Mouse (Mus musculus) forebrain, postnatal 0 days (tissue): Measurements from ENCODE around the gene Patz1. TPM values are rescaled to one million over a fixed set of nuclear protein-coding genes. Genes with fewer than 3 reads are reported as not detected.

Experiments used
- ATAC-seq: fragments of 200-750 bp; cut with Nextera tagmentation; 2 replicates; pipeline ENCODE4 v1.8.0; 2017; ENCODE audit warnings: mild to moderate bottlenecking, moderate library complexity
- DNase-seq: peaks from one replicate; pipeline ENCODE4 v3.0.0-alpha.2; 2015
- H3K27ac ChIP-seq: fragments of 300-500 bp; sonication (generic); 2 replicates; pipeline ENCODE4 v1.5.1; 2014; ENCODE audit warnings: low read depth, mild to moderate bottlenecking, antibody characterized with exemption, low read length, moderate library complexity, mixed read lengths
- H3K27me3 ChIP-seq: fragments of 300-500 bp; sonication (generic); 2 replicates; pipeline ENCODE4 v1.6.1; 2014; ENCODE audit warnings: mild to moderate bottlenecking, low read length, mixed read lengths; ENCODE audit not compliant: insufficient read depth
- H3K36me3 ChIP-seq: fragments of 300-500 bp; sonication (generic); 2 replicates; pipeline ENCODE4 v1.6.1; 2014; ENCODE audit warnings: mild to moderate bottlenecking, moderate library complexity; ENCODE audit not compliant: insufficient read depth
- H3K4me1 ChIP-seq: fragments of 300-500 bp; sonication (generic); 2 replicates; pipeline ENCODE4 v1.6.1; 2014; ENCODE audit warnings: antibody characterized with exemption; ENCODE audit not compliant: insufficient read depth
- H3K4me2 ChIP-seq: fragments of 300-500 bp; sonication (generic); 2 replicates; pipeline ENCODE4 v1.6.1; 2014; ENCODE audit warnings: low read depth, mild to moderate bottlenecking, moderate library complexity
- H3K4me3 ChIP-seq: fragments of 300-500 bp; sonication (generic); 2 replicates; pipeline ENCODE4 v1.5.1; 2014; ENCODE audit warnings: low read depth, low read length, mixed read lengths
- H3K9ac ChIP-seq: fragments of 300-500 bp; sonication (generic); 2 replicates; pipeline ENCODE4 v1.6.1; 2014; ENCODE audit warnings: mild to moderate bottlenecking
- H3K9me3 ChIP-seq: fragments of 300-500 bp; sonication (generic); 2 replicates; pipeline ENCODE4 v1.6.1; 2016; ENCODE audit warnings: low read length
- CTCF ChIP-seq: sonication (generic); IDR thresholded peaks from 2 replicates; pipeline ENCODE4 v1.5.1; 2016; ENCODE audit warnings: antibody characterized with exemption, control low read depth, low read depth
- WGBS: fragments of 180-500 bp; shearing (Covaris S2); extraction: QIAGEN DNeasy Blood & Tissue Kit; methylation state at CpG from one replicate; pipeline ENCODE4 v1.1.7; 2014; 5-methylcytosine and 5-hydroxymethylcytosine counted together
- polyA plus RNA-seq: library from polyadenylated mRNA; unstranded; fragments of >200 nt; fragmentation: Nextera tagmentation; extraction: Ambion mirVana; gene quantifications from 2 replicates; pipeline ENCODE4 v1.2.1, GENCODE M21; 2015
- total RNA-seq: library from RNA; depleted of rRNA; stranded (reverse); fragments of >200 nt; gene quantifications from 2 replicates; pipeline ENCODE4 v1.2.3, GENCODE M21; 2014

The Patz1 gene
- total and polyA plus RNA-seq, 2 experiments from 2014 or later = 43.0 to 70.7 TPM

GRCm38 (mm10) chr11:3285940-3286339, 2.7 kb upstream of the Patz1 start:
- Histone ChIP-seq H3K9me3 (no peaks in the 10 kb centered on the region), H3K27me3 (no peaks in the 10 kb centered on the region), H3K4me3 (no peak overlapping the region), H3K36me3 (no peaks in the 10 kb centered on the region), H3K27ac (no peak overlapping the region), H3K4me2 (no peak overlapping the region), H3K9ac (no peak overlapping the region), H3K4me1 (no peaks in the 10 kb centered on the region)
- TF ChIP-seq CTCF = no peak
- 84% methylated on average over 3 of the region's 3 CpGs for WGBS
- ATAC-seq (no peak), DNase-seq (no peak)

DNA sequence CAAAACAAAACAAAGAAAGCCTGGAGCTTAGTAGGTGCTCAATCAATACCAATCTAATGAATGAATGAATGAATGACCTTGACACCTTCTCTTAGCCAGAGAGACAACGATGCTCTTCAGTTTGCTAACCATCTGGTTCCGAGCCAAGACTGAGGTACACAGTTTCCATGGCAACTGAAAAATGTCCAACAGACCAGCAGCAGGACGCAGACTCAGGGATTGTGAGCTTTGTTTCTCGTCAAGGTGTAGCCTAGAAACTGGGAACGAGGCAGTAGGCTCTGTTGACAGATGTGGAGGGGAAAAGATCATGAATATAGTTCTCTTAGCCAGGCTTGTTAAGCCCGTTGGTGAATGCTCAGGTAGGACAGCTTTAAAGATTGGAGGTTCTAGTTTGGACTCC, 1.5 kb upstream of the Patz1 start:
- 0 out of 2 replicates have a peak, but pooled peaks cover 6% of the 10 kb centered on the region for H3K4me1 ChIP-seq
- H3K27me3 ChIP-seq = no peaks in the 10 kb centered on the region
- H3K27ac ChIP-seq = no peak overlapping the region
- no peak for ATAC-seq
- H3K9me3 ChIP-seq = no peaks in the 10 kb centered on the region
- no peak overlapping the region for H3K4me3 ChIP-seq
- WGBS = 15% methylated on average over 6 of the region's 6 CpGs
- no peak for TF ChIP-seq CTCF
- H3K4me2 ChIP-seq = no peak overlapping the region
- H3K36me3 ChIP-seq = no peaks in the 10 kb centered on the region
- H3K9ac ChIP-seq = no peak overlapping the region
- peak; percentile 69 for DNase-seq

- 67% methylated on average over 5 of the region's 5 CpGs for WGBS
- Histone ChIP-seq H3K9ac (no peak overlapping the region), H3K9me3 (no peaks in the 10 kb centered on the region), H3K4me3 (peak overlapping the region; percentile 50; the same call in 1 of the 2 replicates), H3K27me3 (no peaks in the 10 kb centered on the region), H3K4me2 (peak overlapping the region; percentile 99; the same call in 1 of the 2 replicates), H3K27ac (no peak overlapping the region), H3K4me1 (peaks cover 6% of the 10 kb centered on the region; the same call in 1 of the 2 replicates), H3K36me3 (no peaks in the 10 kb centered on the region)
- no peak for ATAC-seq
- TF ChIP-seq CTCF = no peak
- DNase-seq = no peak
These were observed 753 bp upstream of the Patz1 start for GRCm38 (mm10) chr11:3287921-3288320.

- TF ChIP-seq CTCF = 0 out of 2 replicates have a peak, but pooled peaks have one; percentile 10
- ATAC-seq (peak; percentile 84), DNase-seq (peak; percentile 90)
- peak overlapping the region; percentile 50 for H3K4me3 ChIP-seq
- WGBS = 4% methylated on average over 27 of the region's 40 CpGs
- H3K27ac ChIP-seq = peak overlapping the region; percentile 100
- H3K9ac ChIP-seq = peak overlapping the region; percentile 97
- H3K4me1 ChIP-seq = peaks cover 17% of the 10 kb centered on the region
- H3K4me2 ChIP-seq = peak overlapping the region; percentile 99
- H3K27me3 ChIP-seq = no peaks in the 10 kb centered on the region
- H3K36me3 ChIP-seq = peaks cover 10% of the 10 kb centered on the region
- H3K9me3 ChIP-seq = no peaks in the 10 kb centered on the region
These were observed 678 bp downstream of the Patz1 start for GRCm38 (mm10) chr11:3289302-3289802.

- DNase-seq (peak; percentile 98), ATAC-seq (peak; percentile 70)
- Histone ChIP-seq H3K4me3 (peak overlapping the region; percentile 50), H3K4me1 (peaks cover 17% of the 10 kb centered on the region), H3K27ac (peak overlapping the region; percentile 100), H3K9ac (peak overlapping the region; percentile 97), H3K27me3 (no peaks in the 10 kb centered on the region), H3K4me2 (peak overlapping the region; percentile 99), H3K36me3 (peaks cover 13% of the 10 kb centered on the region), H3K9me3 (no peaks in the 10 kb centered on the region)
- TF ChIP-seq CTCF = peak; percentile 65
- under 1% methylated on average over 62 of the region's 92 CpGs for WGBS
These were observed 1.3 kb downstream of the Patz1 start for GRCm38 (mm10) chr11:3289803-3290639.

DNA sequence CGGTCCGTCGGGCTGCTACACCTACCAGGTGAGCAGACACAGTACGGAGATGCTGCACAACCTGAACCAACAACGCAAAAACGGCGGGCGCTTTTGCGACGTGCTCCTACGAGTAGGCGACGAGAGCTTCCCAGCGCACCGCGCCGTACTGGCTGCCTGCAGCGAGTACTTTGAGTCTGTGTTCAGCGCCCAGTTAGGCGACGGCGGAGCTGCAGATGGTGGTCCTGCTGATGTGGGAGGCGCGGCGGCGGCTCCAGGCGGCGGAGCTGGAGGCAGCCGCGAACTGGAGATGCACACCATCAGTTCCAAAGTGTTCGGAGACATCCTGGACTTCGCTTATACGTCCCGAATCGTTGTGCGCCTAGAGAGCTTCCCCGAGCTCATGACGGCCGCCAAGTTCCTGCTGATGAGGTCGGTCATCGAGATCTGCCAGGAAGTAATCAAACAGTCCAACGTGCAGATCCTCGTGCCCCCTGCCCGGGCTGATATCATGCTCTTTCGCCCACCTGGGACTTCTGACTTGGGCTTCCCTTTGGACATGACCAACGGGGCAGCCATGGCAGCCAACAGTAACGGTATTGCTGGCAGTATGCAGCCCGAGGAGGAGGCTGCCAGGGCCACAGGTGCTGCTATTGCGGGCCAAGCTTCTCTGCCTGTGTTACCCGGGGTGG, 2.1 kb downstream of the Patz1 start:
- no peak for TF ChIP-seq CTCF
- H3K9me3 ChIP-seq = no peaks in the 10 kb centered on the region
- peak overlapping the region; percentile 99 for H3K4me2 ChIP-seq
- DNase-seq (peak; percentile 75), ATAC-seq (0 out of 2 replicates have a peak, but pooled peaks have one; percentile 5)
- peaks cover 18% of the 10 kb centered on the region for H3K36me3 ChIP-seq
- no peaks in the 10 kb centered on the region for H3K27me3 ChIP-seq
- under 1% methylated on average over 50 of the region's 50 CpGs for WGBS
- peak overlapping the region; percentile 97 for H3K9ac ChIP-seq
- H3K27ac ChIP-seq = peak overlapping the region; percentile 100
- H3K4me3 ChIP-seq = peak overlapping the region; percentile 50
- peaks cover 24% of the 10 kb centered on the region for H3K4me1 ChIP-seq
